Mouse (Mus musculus) lung, adult 2 months (tissue): ENCODE data around the gene Sipa1l1.

Experiments used
- CTCF ChIP-seq: fragments of 200-500 bp; IDR thresholded peaks from 2 replicates; pipeline ENCODE4 v1.5.1; 2011; ENCODE audit warnings: mild to moderate bottlenecking, low read length, control low read depth; ENCODE audit not compliant: insufficient read depth
- POLR2A ChIP-seq: fragments of 200-500 bp; IDR thresholded peaks from 2 replicates; pipeline ENCODE4 v1.6.1; 2011; ENCODE audit warnings: low read depth, mild to moderate bottlenecking, control low read depth, low read length, borderline replicate concordance; ENCODE audit errors: extremely low read depth

- TF ChIP-seq CTCF (no peak), POLR2A (no peak)
Measured at GRCm38 (mm10) chr12:82467234-82467633, 298.1 kb downstream of the Sipa1l1 start.
